Mouse (Mus musculus): ENCODE results near the gene Sema7a. TPM values are rescaled to one million over a fixed set of nuclear protein-coding genes. Genes with fewer than 3 reads are reported as not detected.

Sema7a gene
- polyA plus RNA-seq, 1 experiment = 26.1 TPM

GRCm38 (mm10) chr9:57958615-57959014, 18.7 kb downstream of the Sema7a start:
- no peak for DNase-seq (ENCODE audit: low read depth in 1 of 2, low spot score in 2 of 2)
- H3K4me1 ChIP-seq (ENCODE audit: control insufficient read depth, insufficient read depth, insufficient read length) = peaks cover 30% of the 10 kb centered on the region; the same call in 1 of the 2 replicates
- H3K36me3 ChIP-seq (ENCODE audit: control insufficient read depth, insufficient read depth, low read length) = peaks cover 6% of the 10 kb centered on the region; the same call in 1 of the 2 replicates
- no peaks in the 10 kb centered on the region for H3K27me3 ChIP-seq (ENCODE audit: control insufficient read depth, insufficient read depth, low read length)
- no peak for TF ChIP-seq CTCF (IDR thresholded peaks at IDR 0.05; ENCODE audit: extremely low read depth, insufficient read depth, insufficient read length, insufficient replicate concordance)
- no peak for TF ChIP-seq POLR2A (IDR thresholded peaks at IDR 0.05; ENCODE audit: low read depth, low read length)
- H3K4me3 ChIP-seq (ENCODE audit: extremely low read depth, insufficient read depth, insufficient read length) = no peak overlapping the region
- WGBS = 93% methylated on average over 1 of the region's 1 CpGs
- H3K27ac ChIP-seq (ENCODE audit: insufficient read depth, low read length) = no peak overlapping the region

GRCm38 (mm10) chr9:57959399-57959798, 19.5 kb downstream of the Sema7a start:
- H3K27ac ChIP-seq (ENCODE audit: insufficient read depth, low read length) = no peak overlapping the region
- WGBS = 88% methylated on average over 10 of the region's 10 CpGs
- no peaks in the 10 kb centered on the region for H3K27me3 ChIP-seq (ENCODE audit: control insufficient read depth, insufficient read depth, low read length)
- TF ChIP-seq POLR2A (IDR thresholded peaks at IDR 0.05; ENCODE audit: low read depth, low read length) = no peak
- no peak for TF ChIP-seq CTCF (IDR thresholded peaks at IDR 0.05; ENCODE audit: extremely low read depth, insufficient read depth, insufficient read length, insufficient replicate concordance)
- DNase-seq (ENCODE audit: low read depth in 1 of 2, low spot score in 2 of 2) = no peak
- H3K4me1 ChIP-seq (ENCODE audit: control insufficient read depth, insufficient read depth, insufficient read length) = peaks cover 28% of the 10 kb centered on the region; the same call in 1 of the 2 replicates
- peaks cover 6% of the 10 kb centered on the region; the same call in 1 of the 2 replicates for H3K36me3 ChIP-seq (ENCODE audit: control insufficient read depth, insufficient read depth, low read length)
- H3K4me3 ChIP-seq (ENCODE audit: extremely low read depth, insufficient read depth, insufficient read length) = no peak overlapping the region

GRCm38 (mm10) chr9:57959886-57960866, 20.3 kb downstream of the Sema7a start:
- no peak overlapping the region for H3K4me3 ChIP-seq (ENCODE audit: extremely low read depth, insufficient read depth, insufficient read length)
- DNase-seq (ENCODE audit: low read depth in 1 of 2, low spot score in 2 of 2) = no peak
- H3K27me3 ChIP-seq (ENCODE audit: control insufficient read depth, insufficient read depth, low read length) = no peaks in the 10 kb centered on the region
- peaks cover 6% of the 10 kb centered on the region; the same call in 1 of the 2 replicates for H3K36me3 ChIP-seq (ENCODE audit: control insufficient read depth, insufficient read depth, low read length)
- 92% methylated on average over 17 of the region's 17 CpGs for WGBS
- H3K27ac ChIP-seq (ENCODE audit: insufficient read depth, low read length) = no peak overlapping the region
- TF ChIP-seq CTCF (IDR thresholded peaks at IDR 0.05; ENCODE audit: extremely low read depth, insufficient read depth, insufficient read length, insufficient replicate concordance) (no peak), POLR2A (IDR thresholded peaks at IDR 0.05; ENCODE audit: low read depth, low read length) (no peak)
- peaks cover 21% of the 10 kb centered on the region; the same call in 1 of the 2 replicates for H3K4me1 ChIP-seq (ENCODE audit: control insufficient read depth, insufficient read depth, insufficient read length)

- Histone ChIP-seq H3K27ac (ENCODE audit: insufficient read depth, low read length) (no peak overlapping the region), H3K4me3 (ENCODE audit: extremely low read depth, insufficient read depth, insufficient read length) (no peak overlapping the region), H3K36me3 (ENCODE audit: control insufficient read depth, insufficient read depth, low read length) (peaks cover 6% of the 10 kb centered on the region; the same call in 1 of the 2 replicates), H3K27me3 (ENCODE audit: control insufficient read depth, insufficient read depth, low read length) (no peaks in the 10 kb centered on the region), H3K4me1 (ENCODE audit: control insufficient read depth, insufficient read depth, insufficient read length) (peaks cover 17% of the 10 kb centered on the region; the same call in 1 of the 2 replicates)
- DNase-seq (ENCODE audit: low read depth in 1 of 2, low spot score in 2 of 2) = no peak
- TF ChIP-seq CTCF (IDR thresholded peaks at IDR 0.05; ENCODE audit: extremely low read depth, insufficient read depth, insufficient read length, insufficient replicate concordance) = no peak
- 95% methylated on average over 15 of the region's 15 CpGs for WGBS
These were observed 21.3 kb downstream of the Sema7a start for GRCm38 (mm10) chr9:57961226-57961625.

GRCm38 (mm10) chr9:57961863-57962778, 22.2 kb downstream of the Sema7a start:
- WGBS = 89% methylated on average over 17 of the region's 17 CpGs
- no peak for DNase-seq (ENCODE audit: low read depth in 1 of 2, low spot score in 2 of 2)
- Histone ChIP-seq H3K4me3 (ENCODE audit: extremely low read depth, insufficient read depth, insufficient read length) (no peak overlapping the region), H3K4me1 (ENCODE audit: control insufficient read depth, insufficient read depth, insufficient read length) (peaks cover 11% of the 10 kb centered on the region), H3K27me3 (ENCODE audit: control insufficient read depth, insufficient read depth, low read length) (no peaks in the 10 kb centered on the region), H3K36me3 (ENCODE audit: control insufficient read depth, insufficient read depth, low read length) (peaks cover 6% of the 10 kb centered on the region; the same call in 1 of the 2 replicates), H3K27ac (ENCODE audit: insufficient read depth, low read length) (no peak overlapping the region)
- TF ChIP-seq CTCF (IDR thresholded peaks at IDR 0.05; ENCODE audit: extremely low read depth, insufficient read depth, insufficient read length, insufficient replicate concordance) = no peak
- no peak for TF ChIP-seq POLR2A (IDR thresholded peaks at IDR 0.05; ENCODE audit: low read depth, low read length)

- Histone ChIP-seq H3K4me3 (ENCODE audit: extremely low read depth, insufficient read depth, insufficient read length) (no peak overlapping the region), H3K36me3 (ENCODE audit: control insufficient read depth, insufficient read depth, low read length) (peaks cover 6% of the 10 kb centered on the region; the same call in 1 of the 2 replicates), H3K27ac (ENCODE audit: insufficient read depth, low read length) (no peak overlapping the region), H3K4me1 (ENCODE audit: control insufficient read depth, insufficient read depth, insufficient read length) (peaks cover 21% of the 10 kb centered on the region), H3K27me3 (ENCODE audit: control insufficient read depth, insufficient read depth, low read length) (no peaks in the 10 kb centered on the region)
- no peak for DNase-seq (ENCODE audit: low read depth in 1 of 2, low spot score in 2 of 2)
- WGBS = 90% methylated on average over 4 of the region's 4 CpGs
- TF ChIP-seq CTCF (IDR thresholded peaks at IDR 0.05; ENCODE audit: extremely low read depth, insufficient read depth, insufficient read length, insufficient replicate concordance) (no peak), POLR2A (IDR thresholded peaks at IDR 0.05; ENCODE audit: low read depth, low read length) (no peak)
These were observed 23.5 kb downstream of the Sema7a start for GRCm38 (mm10) chr9:57963249-57963997.
